Mouse (Mus musculus) myocyte (in vitro differentiated cells): ENCODE data around the gene Prokr1. TPM values are rescaled to one million over a fixed set of nuclear protein-coding genes. Genes with fewer than 3 reads are reported as not detected.

ENCODE experiments used
- H3K27me3 ChIP-seq: one replicate; pipeline ENCODE4 v1.6.1; 2011; ENCODE audit not compliant: control insufficient read depth, insufficient read depth, insufficient read length
- H3K36me3 ChIP-seq: one replicate; pipeline ENCODE4 v1.6.1; 2011; ENCODE audit not compliant: control insufficient read depth, insufficient read depth
- H3K4me2 ChIP-seq: one replicate; pipeline ENCODE4 v1.6.1; 2011; ENCODE audit warnings: low read depth, control low read depth
- H3K4me3 ChIP-seq: one replicate; pipeline ENCODE4 v1.5.1; 2011; ENCODE audit warnings: mild to moderate bottlenecking, control low read depth, moderate library complexity
- H3K79me2 ChIP-seq: one replicate; pipeline ENCODE4 v1.6.1; 2011; ENCODE audit not compliant: control insufficient read depth, insufficient read depth
- H3ac ChIP-seq: one replicate; pipeline ENCODE4 v1.6.1; 2011; ENCODE audit not compliant: control insufficient read depth, insufficient read length
- CEBPB ChIP-seq: IDR thresholded peaks from 2 replicates; pipeline ENCODE4 v1.6.1; 2011; ENCODE audit warnings: mild to moderate bottlenecking, moderate library complexity; ENCODE audit not compliant: poor library complexity, insufficient read depth, severe bottlenecking
- E2F4 ChIP-seq: IDR thresholded peaks from one replicate; pipeline ENCODE4 v1.6.1; 2011; ENCODE audit warnings: mild to moderate bottlenecking, control low read depth, moderate library complexity; ENCODE audit not compliant: insufficient read depth
- MAX ChIP-seq: IDR thresholded peaks from one replicate; pipeline ENCODE4 v1.6.1; 2011; ENCODE audit warnings: low read depth, mild to moderate bottlenecking, control low read depth
- MYOD1 ChIP-seq, 3 experiments: IDR thresholded peaks; one replicate each; pipeline ENCODE4 v1.6.1; 2011; ENCODE audit warnings: control low read depth in 2 of 3, low read depth in 2 of 3, mild to moderate bottlenecking in 2 of 3, moderate library complexity in 1 of 3; ENCODE audit not compliant: insufficient read length in 2 of 3, control insufficient read depth in 1 of 3
- MYOG ChIP-seq, 3 experiments: IDR thresholded peaks; one replicate each; pipeline ENCODE4 v1.6.1; 2011; ENCODE audit warnings: control low read depth in 2 of 3, low read depth in 2 of 3, mild to moderate bottlenecking in 2 of 3; ENCODE audit not compliant: insufficient read length in 2 of 3, control insufficient read depth in 1 of 3, insufficient read depth in 1 of 3
- POLR2A ChIP-seq: IDR thresholded peaks from one replicate; pipeline ENCODE4 v1.6.1; 2011; ENCODE audit warnings: low read depth, mild to moderate bottlenecking, control low read depth, moderate library complexity; ENCODE audit not compliant: insufficient read length
- POLR2AphosphoS2 ChIP-seq: IDR thresholded peaks from one replicate; pipeline ENCODE4 v1.6.1; 2011; ENCODE audit warnings: low read depth, control low read depth; ENCODE audit not compliant: insufficient read length
- REST ChIP-seq: IDR thresholded peaks from one replicate; pipeline ENCODE4 v1.6.1; 2011; ENCODE audit warnings: mild to moderate bottlenecking, control low read depth, moderate library complexity; ENCODE audit not compliant: insufficient read depth, insufficient read length
- SRF ChIP-seq: IDR thresholded peaks from one replicate; pipeline ENCODE4 v1.6.1; 2011; ENCODE audit warnings: low read depth; ENCODE audit not compliant: control insufficient read depth, insufficient read length
- TCF12 ChIP-seq: IDR thresholded peaks from one replicate; pipeline ENCODE4 v1.6.1; 2011; ENCODE audit warnings: mild to moderate bottlenecking, control low read depth; ENCODE audit not compliant: poor library complexity, insufficient read depth, severe bottlenecking
- TCF3 ChIP-seq: IDR thresholded peaks from one replicate; pipeline ENCODE4 v1.6.1; 2011; ENCODE audit warnings: low read depth, control low read depth; ENCODE audit not compliant: insufficient read length
- USF1 ChIP-seq: IDR thresholded peaks from one replicate; pipeline ENCODE4 v1.6.1; 2011; ENCODE audit warnings: low read depth, mild to moderate bottlenecking, control low read depth, moderate library complexity
- polyA plus RNA-seq: library from polyadenylated mRNA; unstranded; fragments of >200 nt; fragmentation: generic; extraction: Trizol; gene quantifications from one replicate; pipeline ENCODE4 v1.2.1, GENCODE M21; 2012; ENCODE audit warnings: missing spikeins

Prokr1 gene
- polyA plus RNA-seq, 1 experiment: 0.25 TPM

- H3K27me3 ChIP-seq: no peaks in the 10 kb centered on the region
- H3K4me2 ChIP-seq: no peak overlapping the region
- no peak for TF ChIP-seq MYOD1 (IDR thresholded peaks at IDR 0.05; ENCODE audit: control insufficient read depth in 1 of 3, insufficient read length in 2 of 3, low read depth in 2 of 3)
- no peak for TF ChIP-seq MAX
- TF ChIP-seq USF1: no peak
- no peak for TF ChIP-seq CEBPB
- TF ChIP-seq E2F4: no peak
- TF ChIP-seq POLR2A: no peak
- no peak for TF ChIP-seq REST
- no peak for TF ChIP-seq TCF3
- TF ChIP-seq SRF: no peak
- no peak for TF ChIP-seq MYOG (IDR thresholded peaks at IDR 0.05; ENCODE audit: control insufficient read depth in 1 of 3, insufficient read depth in 1 of 3, insufficient read length in 2 of 3, low read depth in 2 of 3)
- TF ChIP-seq TCF12: no peak
- no peak for TF ChIP-seq POLR2AphosphoS2
- no peak overlapping the region for H3K4me3 ChIP-seq
- no peaks in the 10 kb centered on the region for H3K36me3 ChIP-seq
- H3K79me2 ChIP-seq: no peaks in the 10 kb centered on the region
- no peak overlapping the region for H3ac ChIP-seq
Measured at GRCm38 (mm10) chr6:87594188-87594587, 3.6 kb upstream of the Prokr1 start.

- no peaks in the 10 kb centered on the region for H3K27me3 ChIP-seq
- no peak overlapping the region for H3ac ChIP-seq
- H3K79me2 ChIP-seq: no peaks in the 10 kb centered on the region
- no peaks in the 10 kb centered on the region for H3K36me3 ChIP-seq
- H3K4me2 ChIP-seq: peak overlapping the region; percentile 89
- TF ChIP-seq REST (no peak), CEBPB (no peak), MAX (no peak), POLR2AphosphoS2 (no peak), E2F4 (no peak), TCF3 (no peak), MYOD1 (IDR thresholded peaks at IDR 0.05; ENCODE audit: control insufficient read depth in 1 of 3, insufficient read length in 2 of 3, low read depth in 2 of 3) (no peak), USF1 (no peak), TCF12 (no peak)
- peak overlapping the region; percentile 28 for H3K4me3 ChIP-seq
Measured at GRCm38 (mm10) chr6:87589718-87590393, 687 bp downstream of the Prokr1 start.

DNA sequence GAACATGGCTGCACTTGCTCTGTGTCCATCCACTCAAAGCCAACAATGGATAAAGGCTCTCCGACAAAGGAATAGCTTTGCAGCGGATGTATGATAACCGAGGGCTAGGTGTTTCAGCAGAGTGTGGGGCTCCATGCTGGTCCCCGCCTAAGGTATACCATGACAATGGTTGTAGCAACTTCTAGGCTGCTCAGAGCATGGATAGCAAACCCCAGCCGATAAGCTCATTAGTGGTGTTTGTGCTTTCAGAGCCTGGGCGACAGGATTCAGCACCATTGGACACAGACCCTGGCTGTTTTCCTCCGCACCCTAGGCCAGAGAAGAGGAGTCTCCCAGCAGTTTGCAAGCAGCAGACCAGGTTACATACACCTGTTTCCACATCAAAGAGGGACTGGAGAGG, 6.6 kb downstream of the Prokr1 start:
- TF ChIP-seq SRF (no peak), USF1 (no peak), MAX (no peak), POLR2AphosphoS2 (no peak), TCF12 (no peak), CEBPB (no peak), POLR2A (no peak), REST (no peak), MYOG (IDR thresholded peaks at IDR 0.05; ENCODE audit: control insufficient read depth in 1 of 3, insufficient read depth in 1 of 3, insufficient read length in 2 of 3, low read depth in 2 of 3) (no peak), TCF3 (no peak), MYOD1 (IDR thresholded peaks at IDR 0.05; ENCODE audit: control insufficient read depth in 1 of 3, insufficient read length in 2 of 3, low read depth in 2 of 3) (no peak), E2F4 (no peak)
- H3ac ChIP-seq: no peak overlapping the region
- no peak overlapping the region for H3K4me2 ChIP-seq
- H3K36me3 ChIP-seq: no peaks in the 10 kb centered on the region
- no peaks in the 10 kb centered on the region for H3K27me3 ChIP-seq
- H3K4me3 ChIP-seq: no peak overlapping the region
- H3K79me2 ChIP-seq: no peaks in the 10 kb centered on the region

- no peak overlapping the region for H3K4me3 ChIP-seq
- H3K79me2 ChIP-seq: no peaks in the 10 kb centered on the region
- H3ac ChIP-seq: no peak overlapping the region
- no peaks in the 10 kb centered on the region for H3K36me3 ChIP-seq
- no peak for TF ChIP-seq CEBPB
- no peak for TF ChIP-seq POLR2AphosphoS2
- no peak for TF ChIP-seq SRF
- TF ChIP-seq TCF12: no peak
- TF ChIP-seq REST: no peak
- TF ChIP-seq E2F4: no peak
- no peak for TF ChIP-seq USF1
- no peak for TF ChIP-seq MAX
- no peak for TF ChIP-seq MYOG (IDR thresholded peaks at IDR 0.05; ENCODE audit: control insufficient read depth in 1 of 3, insufficient read depth in 1 of 3, insufficient read length in 2 of 3, low read depth in 2 of 3)
- no peak for TF ChIP-seq MYOD1 (IDR thresholded peaks at IDR 0.05; ENCODE audit: control insufficient read depth in 1 of 3, insufficient read length in 2 of 3, low read depth in 2 of 3)
- no peak for TF ChIP-seq TCF3
- no peak for TF ChIP-seq POLR2A
- no peaks in the 10 kb centered on the region for H3K27me3 ChIP-seq
- H3K4me2 ChIP-seq: peak overlapping the region; percentile 76
Measured at GRCm38 (mm10) chr6:87583183-87583611, 7.3 kb downstream of the Prokr1 start.
